Mouse (Mus musculus) small intestine, adult 2 months (tissue): ENCODE measurements at regions not wholly inside any gene's neighbourhood (a gene's known extent, or its start where the extent isn't known, plus 50 kb on each side); places are given as distances from the start of the nearest gene placed in this dataset.

ENCODE experiments used
- CTCF ChIP-seq: fragments of 200-500 bp; IDR thresholded peaks from 2 replicates; pipeline ENCODE4 v1.5.1; 2012; ENCODE audit warnings: low read depth, mild to moderate bottlenecking, control low read depth, inconsistent platforms, low read length, moderate library complexity, mixed read lengths; ENCODE audit not compliant: insufficient replicate concordance, insufficient read length; ENCODE audit errors: extremely low read depth
- POLR2A ChIP-seq: fragments of 200-500 bp; IDR thresholded peaks from 2 replicates; pipeline ENCODE4 v1.6.1; 2012; ENCODE audit warnings: low read depth, mild to moderate bottlenecking, control low read depth, inconsistent platforms, low read length, moderate library complexity

DNA sequence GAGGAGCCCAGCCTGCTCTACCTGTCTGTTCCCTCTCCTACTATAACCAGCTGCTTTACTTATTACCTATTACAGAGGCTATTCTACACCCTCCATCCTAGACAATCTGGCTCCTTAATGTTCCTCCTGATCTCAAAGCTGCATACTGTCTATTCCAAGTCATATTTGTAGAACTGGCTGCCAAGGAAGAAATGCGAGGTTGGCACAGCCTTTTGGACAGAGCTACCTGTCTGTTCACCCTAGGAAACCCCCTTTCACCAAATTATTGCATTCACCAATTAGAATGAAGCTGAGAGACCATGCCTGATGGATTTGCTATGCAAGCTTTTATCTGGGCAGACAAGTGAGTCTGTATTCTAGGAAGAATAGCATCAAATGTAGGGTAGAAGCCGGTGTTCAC lies 109.0 kb upstream of the Ddit4l start:
- TF ChIP-seq POLR2A (no peak), CTCF (no peak)
